Mouse (Mus musculus): ENCODE results near the gene Ptpra.

DNA sequence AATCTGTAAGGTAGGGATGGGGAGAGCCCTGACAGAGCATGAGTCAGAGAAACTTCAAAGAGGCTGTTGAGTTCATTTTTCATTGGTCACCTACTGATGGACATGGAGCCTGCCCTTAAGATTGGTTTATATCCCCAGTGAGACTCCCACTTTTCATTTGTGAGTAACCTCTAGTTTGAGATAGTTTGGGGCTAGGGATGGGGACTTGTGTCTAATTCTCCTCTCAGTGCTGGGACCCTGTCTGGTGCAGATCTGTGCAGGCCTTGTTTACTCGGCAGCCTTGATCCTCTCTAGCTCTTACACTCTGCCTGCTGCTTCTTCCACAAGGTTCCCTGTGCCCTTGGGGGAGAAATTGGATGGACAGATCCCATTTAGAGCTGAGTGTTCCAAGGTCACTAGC lies 34.1 kb downstream of the Ptpra start:
- TF ChIP-seq POLR2A (IDR thresholded peaks at IDR 0.05; ENCODE audit: insufficient read depth, low read length): no peak
- no peak for TF ChIP-seq EP300 (IDR thresholded peaks at IDR 0.05; ENCODE audit: insufficient read depth, low read depth, low read length)

All from ES-Bruce4 (cell line).